Mouse (Mus musculus) liver, postnatal 0 days (tissue): ENCODE results near the gene Prelid3b.

Experiments
- CTCF ChIP-seq: sonication (generic); IDR thresholded peaks from 2 replicates; pipeline ENCODE4 v1.5.1; 2016; ENCODE audit warnings: antibody characterized with exemption, low read depth
- EP300 ChIP-seq: IDR thresholded peaks from 2 replicates; pipeline ENCODE4 v1.6.1; 2016; ENCODE audit warnings: antibody characterized with exemption, low read depth, mild to moderate bottlenecking

DNA sequence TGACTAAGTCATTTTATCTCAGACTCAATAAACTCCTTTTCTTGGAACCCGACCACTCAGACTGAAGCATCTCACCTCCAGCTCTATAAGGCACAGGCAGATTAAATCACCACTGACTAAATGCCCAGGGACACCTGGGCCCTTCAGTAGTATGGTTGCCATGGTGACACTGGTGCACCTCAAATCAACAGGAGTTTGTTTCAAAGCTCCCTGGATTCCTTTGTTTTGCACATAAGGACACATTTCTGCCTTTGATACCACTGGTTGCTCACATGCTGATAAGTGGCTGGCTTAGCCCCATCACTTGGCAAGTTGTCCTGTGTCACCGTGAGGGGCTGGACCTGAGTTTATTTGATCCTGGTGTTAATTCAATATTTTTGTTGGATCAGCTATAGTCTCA, 13.5 kb downstream of the Prelid3b start:
- no peak for TF ChIP-seq CTCF
- no peak for TF ChIP-seq EP300
